Mouse (Mus musculus): ENCODE results near the gene 2700081O15Rik. TPM values are rescaled to one million over a fixed set of nuclear protein-coding genes. Genes with fewer than 3 reads are reported as not detected.
A peak's percentile ranks its signal among the peaks of the same experiment; 100 is the strongest.
"Not testable (repeated sequence)": the region's sequence is repeated elsewhere in the genome, so short reads cannot be mapped to it uniquely, and the experiment has no call there.

2700081O15Rik gene
- total and polyA plus RNA-seq, 3 experiments = 13.1 to 16.4 (median 13.4) TPM

DNA sequence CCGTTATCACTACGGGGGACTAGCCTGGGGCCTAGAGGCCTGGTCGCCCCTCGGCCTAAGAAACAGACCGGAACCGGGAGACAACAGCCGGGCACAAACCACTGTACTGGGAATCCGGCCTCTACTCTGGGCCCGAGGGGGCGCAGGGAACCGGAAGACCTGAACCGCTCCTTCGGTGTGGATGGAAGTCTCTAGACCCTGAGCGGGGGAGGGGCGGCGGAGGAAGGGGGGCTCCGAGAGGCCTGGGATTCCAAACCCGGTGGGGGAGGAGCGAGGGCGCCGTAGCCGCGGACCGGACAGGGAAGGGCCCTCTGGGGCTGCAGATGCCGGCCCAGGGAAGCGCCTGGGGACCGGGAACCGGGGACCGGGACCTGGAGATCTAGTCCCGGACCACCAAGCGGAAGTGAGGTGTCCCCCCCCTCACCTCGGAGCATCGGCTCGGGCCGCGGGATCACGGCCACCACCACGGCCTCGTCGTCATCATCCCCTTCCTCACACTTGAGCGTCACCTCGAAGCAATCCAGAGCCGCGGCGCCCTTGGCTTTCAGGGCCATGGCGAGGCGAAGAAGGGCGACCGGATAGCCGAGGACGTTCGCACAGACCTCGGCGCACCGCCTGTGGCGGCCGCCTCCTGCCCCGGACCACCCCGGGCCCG, 35.0 kb upstream of the 2700081O15Rik start:
- Histone ChIP-seq H3K9ac (ENCODE audit: low read depth, low read length) (peak overlapping the region; percentile 93), H3K79me2 (replicated peaks; ENCODE audit: control insufficient read depth, insufficient read depth, low read length) (peaks cover 4% of the 10 kb centered on the region; the same call in 1 of the 2 replicates), H3K36me3 (ENCODE audit: control insufficient read depth, insufficient read depth, low read length) (no peaks in the 10 kb centered on the region; the same call in 1 of the 2 replicates), H3K4me1 (ENCODE audit: control insufficient read depth, insufficient read depth, low read length) (peaks cover 3% of the 10 kb centered on the region; the same call in 1 of the 2 replicates), H3K27ac (peak overlapping the region; percentile 96), H3K4me3 (peak overlapping the region; percentile 99), H3K27me3 (ENCODE audit: control insufficient read depth, insufficient read depth, low read length) (no peaks in the 10 kb centered on the region)
- intact Hi-C loops (cut with DNase I) = loop anchor here (2.0 kb wide), 1 partner anchor 40 kb away; no protein-coding TSS in a partner anchor
- under 1% methylated on average over 59 of the region's 60 CpGs for WGBS
- peak; percentile 67 to 79 for DNase-seq
- TF ChIP-seq POLR2A (IDR thresholded peaks at IDR 0.05; ENCODE audit: insufficient read depth, low read depth, low read length) (no peak), CTCF (IDR thresholded peaks at IDR 0.05) (peak; percentile 19; the same call in 1 of the 2 replicates), EP300 (IDR thresholded peaks at IDR 0.05; ENCODE audit: insufficient read depth, low read depth, low read length) (no peak)

DNA sequence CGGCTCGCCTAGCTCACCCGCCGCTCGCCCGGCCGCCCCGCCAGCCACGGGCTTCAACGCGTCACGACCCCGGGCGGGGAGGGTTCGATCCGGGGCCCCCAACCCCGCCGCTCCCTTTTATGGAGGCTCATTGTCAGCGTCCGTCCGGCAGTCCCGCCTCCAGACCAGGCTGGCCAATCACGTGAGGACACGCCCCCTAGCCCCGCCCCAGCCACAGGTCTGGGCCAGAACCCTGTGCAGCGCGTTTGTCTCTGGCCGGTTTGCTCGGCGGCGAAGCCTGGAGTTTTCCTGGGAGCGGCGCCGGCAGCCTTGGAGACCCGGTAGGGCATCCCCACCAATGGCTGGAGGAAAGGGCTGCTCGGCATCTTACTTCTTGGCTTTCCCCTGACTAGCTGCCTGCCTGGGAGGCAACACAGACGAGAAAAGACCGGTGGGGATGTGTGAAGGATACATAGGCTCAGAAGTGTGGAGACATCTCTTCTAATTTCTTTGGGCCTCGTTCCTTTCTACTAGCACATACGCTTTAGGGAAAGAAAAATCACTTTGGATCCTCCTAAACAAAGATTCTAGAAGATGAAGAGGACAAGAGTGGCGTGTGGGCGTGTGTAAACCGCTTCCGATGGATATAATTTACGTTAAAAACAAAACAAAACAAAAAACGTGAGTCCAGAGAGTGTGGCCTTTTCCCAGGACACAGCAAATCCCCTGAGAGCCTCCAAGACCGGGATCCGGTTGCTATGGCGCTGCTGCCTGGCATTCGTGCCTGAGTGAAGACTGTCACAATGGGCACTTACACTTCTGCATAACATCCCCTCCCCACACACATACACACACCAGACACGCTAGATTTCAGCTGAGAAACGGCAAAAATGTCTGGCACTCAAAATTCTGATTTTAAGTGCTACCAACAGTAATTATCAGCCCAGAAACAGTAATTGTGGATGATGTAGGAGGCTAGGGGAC, 34.2 kb upstream of the 2700081O15Rik start, which contains the start of gene Spindoc:
Gene Spindoc, minus strand, starts transcription at position 92 of the 963 bp plus-strand sequence.
- DNase-seq = peak; percentile 98 to 100
- peaks cover 4% of the 10 kb centered on the region; the same call in 1 of the 2 replicates for H3K79me2 ChIP-seq (replicated peaks; ENCODE audit: control insufficient read depth, insufficient read depth, low read length)
- peak within 1 kb of the TSS; percentile 99 for H3K4me3 ChIP-seq
- 1% methylated on average over 52 of the region's 52 CpGs for WGBS
- H3K9ac ChIP-seq (ENCODE audit: low read depth, low read length) = peak within 1 kb of the TSS; percentile 93
- H3K4me1 ChIP-seq (ENCODE audit: control insufficient read depth, insufficient read depth, low read length) = peaks cover 3% of the 10 kb centered on the region; the same call in 1 of the 2 replicates
- H3K27ac ChIP-seq = peak within 1 kb of the TSS; percentile 96
- H3K27me3 ChIP-seq (ENCODE audit: control insufficient read depth, insufficient read depth, low read length) = no peaks in the 10 kb centered on the region
- H3K36me3 ChIP-seq (ENCODE audit: control insufficient read depth, insufficient read depth, low read length) = no peaks in the 10 kb centered on the region; the same call in 1 of the 2 replicates
- peak; percentile 85 for TF ChIP-seq POLR2A (IDR thresholded peaks at IDR 0.05; ENCODE audit: insufficient read depth, low read depth, low read length)
- no peak for TF ChIP-seq CTCF (IDR thresholded peaks at IDR 0.05)
- TF ChIP-seq EP300 (IDR thresholded peaks at IDR 0.05; ENCODE audit: insufficient read depth, low read depth, low read length) = no peak
- intact Hi-C loops (cut with DNase I) = loop anchor here (1.0 to 2.0 kb wide), 2 partner anchors 33 to 40 kb away; no protein-coding TSS in a partner anchor

DNA sequence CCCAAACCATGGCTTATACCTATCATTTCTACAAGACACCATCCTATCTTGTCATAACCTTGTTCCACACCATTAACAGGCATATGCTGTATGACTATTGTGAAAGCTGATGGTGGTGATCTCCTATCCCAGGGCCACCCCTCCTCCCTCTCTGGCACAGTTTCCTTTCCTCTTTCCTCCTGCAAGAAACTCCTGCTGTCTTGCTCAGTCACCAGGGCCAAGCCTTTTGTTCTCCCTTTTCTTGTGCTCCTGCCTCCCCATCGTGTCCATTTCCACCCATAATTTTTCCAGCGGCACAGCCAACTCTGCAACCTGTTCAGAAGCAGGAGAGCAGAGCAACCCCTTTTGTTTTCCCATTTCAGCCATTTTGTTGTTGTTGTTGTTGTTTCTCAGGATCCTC, 31.4 kb upstream of the 2700081O15Rik start:
- no peak for DNase-seq
- Histone ChIP-seq H3K27me3 (ENCODE audit: control insufficient read depth, insufficient read depth, low read length) (no peaks in the 10 kb centered on the region), H3K4me1 (ENCODE audit: control insufficient read depth, insufficient read depth, low read length) (peaks cover 3% of the 10 kb centered on the region; the same call in 1 of the 2 replicates), H3K27ac (no peak overlapping the region), H3K36me3 (ENCODE audit: control insufficient read depth, insufficient read depth, low read length) (no peaks in the 10 kb centered on the region; the same call in 1 of the 2 replicates), H3K79me2 (replicated peaks; ENCODE audit: control insufficient read depth, insufficient read depth, low read length) (peaks cover 4% of the 10 kb centered on the region; the same call in 1 of the 2 replicates), H3K9ac (ENCODE audit: low read depth, low read length) (no peak overlapping the region), H3K4me3 (no peak overlapping the region)
- TF ChIP-seq POLR2A (IDR thresholded peaks at IDR 0.05; ENCODE audit: insufficient read depth, low read depth, low read length) (no peak), CTCF (IDR thresholded peaks at IDR 0.05) (no peak)
- intact Hi-C loops (cut with DNase I) = no loop called here
- 44% methylated on average over 2 of the region's 2 CpGs for WGBS

DNA sequence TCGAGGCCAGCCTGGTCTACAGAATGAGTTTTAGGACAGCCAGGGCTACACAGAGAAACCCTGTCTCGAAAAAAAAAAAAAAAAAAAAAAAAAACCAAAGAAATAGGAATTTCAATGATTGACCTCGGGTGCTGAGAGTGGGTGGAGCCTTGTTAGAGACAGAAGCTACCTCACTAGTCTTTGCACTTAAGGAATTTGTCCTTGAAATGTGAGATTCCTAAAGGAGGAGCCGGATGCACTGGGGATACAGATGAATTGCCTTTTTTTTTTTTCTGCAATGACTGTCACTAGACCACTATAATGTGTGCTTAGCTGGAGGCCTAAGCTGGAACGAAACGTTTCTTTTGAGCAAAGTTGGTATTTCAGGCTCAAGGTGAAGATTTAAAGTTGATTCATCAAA, 28.9 kb upstream of the 2700081O15Rik start:
- H3K4me1 ChIP-seq (ENCODE audit: control insufficient read depth, insufficient read depth, low read length) = peaks cover under 1% of the 10 kb centered on the region; the same call in 1 of the 2 replicates
- H3K4me3 ChIP-seq = no peak overlapping the region
- 85% methylated on average over 6 of the region's 6 CpGs for WGBS
- TF ChIP-seq EP300 (IDR thresholded peaks at IDR 0.05; ENCODE audit: insufficient read depth, low read depth, low read length) (no peak), CTCF (IDR thresholded peaks at IDR 0.05) (no peak), POLR2A (IDR thresholded peaks at IDR 0.05; ENCODE audit: insufficient read depth, low read depth, low read length) (no peak)
- H3K27me3 ChIP-seq (ENCODE audit: control insufficient read depth, insufficient read depth, low read length) = no peaks in the 10 kb centered on the region
- H3K36me3 ChIP-seq (ENCODE audit: control insufficient read depth, insufficient read depth, low read length) = no peaks in the 10 kb centered on the region
- intact Hi-C loops (cut with DNase I) = no loop called here
- H3K27ac ChIP-seq = no peak overlapping the region
- no peak overlapping the region for H3K9ac ChIP-seq (ENCODE audit: low read depth, low read length)
- H3K79me2 ChIP-seq (replicated peaks; ENCODE audit: control insufficient read depth, insufficient read depth, low read length) = no peaks in the 10 kb centered on the region
- DNase-seq = no peak

DNA sequence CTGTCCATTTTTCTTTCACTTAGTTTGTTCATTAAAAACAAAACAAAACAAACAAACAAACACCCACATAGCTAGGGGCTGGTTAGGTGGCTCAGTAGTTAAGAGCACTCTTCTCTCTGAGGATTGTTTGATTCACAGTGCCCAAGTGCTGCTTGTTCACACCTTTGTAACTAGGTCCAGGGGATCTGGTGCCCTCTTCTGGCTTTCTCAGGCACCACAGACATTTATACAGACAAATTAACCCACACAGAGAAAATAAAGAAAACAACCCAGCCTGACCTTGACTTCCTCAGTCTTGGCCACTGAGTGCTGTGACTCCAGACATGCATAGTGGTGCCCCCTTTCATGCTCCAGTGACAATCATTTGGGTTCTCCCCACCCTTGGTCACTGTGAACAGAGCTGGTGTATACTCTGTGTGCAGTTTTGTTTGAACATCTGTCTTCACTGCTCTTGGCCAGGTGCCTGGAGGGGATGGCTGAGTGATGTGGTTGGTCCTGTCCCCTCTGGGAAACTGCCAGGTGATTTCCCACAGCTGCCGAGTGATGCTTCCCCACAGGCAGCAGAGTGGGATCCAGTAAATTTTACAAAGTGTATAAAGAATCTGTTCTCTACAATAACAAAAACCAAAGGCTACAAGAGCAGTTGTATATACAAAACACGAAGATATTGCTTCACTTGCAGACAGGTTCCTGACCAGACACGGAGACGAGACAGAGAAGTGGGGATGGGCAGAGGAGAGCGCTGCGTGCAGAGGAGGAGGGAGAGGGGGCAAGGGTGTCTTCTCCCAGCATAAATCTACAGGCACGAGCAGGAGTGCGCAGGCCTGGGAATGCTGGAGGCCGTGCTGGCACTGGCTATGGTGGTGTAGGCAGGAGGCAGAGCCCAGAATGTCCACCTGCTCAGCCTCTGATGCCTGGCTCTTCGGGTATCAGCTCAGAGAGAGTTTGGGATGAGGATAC, 20.3 kb upstream of the 2700081O15Rik start:
- H3K4me1 ChIP-seq (ENCODE audit: control insufficient read depth, insufficient read depth, low read length); H3K4me3 ChIP-seq; intact Hi-C loops (cut with DNase I); H3K36me3 ChIP-seq (ENCODE audit: control insufficient read depth, insufficient read depth, low read length); H3K9ac ChIP-seq (ENCODE audit: low read depth, low read length); H3K79me2 ChIP-seq (replicated peaks; ENCODE audit: control insufficient read depth, insufficient read depth, low read length); H3K27me3 ChIP-seq (ENCODE audit: control insufficient read depth, insufficient read depth, low read length); H3K27ac ChIP-seq; DNase-seq: not testable (repeated sequence)
- peak; percentile 67 for TF ChIP-seq CTCF (IDR thresholded peaks at IDR 0.05)
- WGBS = 79% methylated on average over 10 of the region's 10 CpGs

DNA sequence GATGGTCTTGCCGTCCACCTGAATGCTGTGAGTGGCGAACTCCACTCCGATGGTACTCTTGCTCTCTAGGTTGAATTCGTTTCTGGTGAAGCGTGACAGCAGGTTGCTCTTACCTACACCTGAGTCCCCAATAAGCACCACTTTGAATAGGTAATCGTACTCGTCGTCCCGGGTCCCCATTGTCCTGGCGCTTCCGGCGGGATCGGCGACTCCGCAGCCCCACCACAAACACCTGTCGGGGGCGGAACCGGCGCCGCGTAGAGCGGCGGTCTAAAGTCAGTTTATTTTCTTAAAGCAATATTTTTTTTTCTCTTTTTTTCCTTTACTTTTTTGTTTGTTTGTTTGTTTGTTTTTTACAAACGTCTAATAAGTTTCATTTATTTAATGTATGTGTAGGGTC, 18.5 kb upstream of the 2700081O15Rik start:
- H3K9ac ChIP-seq (ENCODE audit: low read depth, low read length); H3K4me3 ChIP-seq; DNase-seq; H3K79me2 ChIP-seq (replicated peaks; ENCODE audit: control insufficient read depth, insufficient read depth, low read length); H3K27ac ChIP-seq; H3K36me3 ChIP-seq (ENCODE audit: control insufficient read depth, insufficient read depth, low read length); H3K27me3 ChIP-seq (ENCODE audit: control insufficient read depth, insufficient read depth, low read length); H3K4me1 ChIP-seq (ENCODE audit: control insufficient read depth, insufficient read depth, low read length); intact Hi-C loops (cut with DNase I): not testable (repeated sequence)
- WGBS = 51% methylated on average over 24 of the region's 24 CpGs
